Mouse (Mus musculus) liver, embryonic 14.5 days (tissue): ENCODE measurements at regions not wholly inside any gene's neighbourhood (a gene's known extent, or its start where the extent isn't known, plus 50 kb on each side); places are given as distances from the start of the nearest gene placed in this dataset.

Experiments
- ATAC-seq: fragments of 200-750 bp; cut with Nextera tagmentation; 2 replicates; pipeline ENCODE4 v1.8.0; 2017; ENCODE audit warnings: moderate number of reproducible peaks, mild to moderate bottlenecking, moderate library complexity; ENCODE audit not compliant: insufficient read depth
- DNase-seq, 3 experiments: peaks; one replicate each; pipeline ENCODE4 v3.0.0-alpha.2; 2012 to 2013; ENCODE audit warnings: low read depth in 3 of 3, low spot score in 3 of 3
- H3K27ac ChIP-seq: fragments of 300-500 bp; sonication (generic); 2 replicates; pipeline ENCODE4 v1.5.1; 2014; ENCODE audit warnings: moderate library complexity, mild to moderate bottlenecking, control low read depth, inconsistent platforms
- H3K27me3 ChIP-seq: fragments of 300-500 bp; sonication (generic); 2 replicates; pipeline ENCODE4 v1.6.1; 2014; ENCODE audit warnings: mild to moderate bottlenecking, low read length, moderate library complexity; ENCODE audit not compliant: control insufficient read depth, insufficient read depth
- H3K36me3 ChIP-seq: fragments of 300-500 bp; sonication (generic); replicated peaks from 2 replicates; pipeline ENCODE4 v1.6.1; 2014; ENCODE audit warnings: low read depth; ENCODE audit not compliant: control insufficient read depth, insufficient read depth
- H3K4me1 ChIP-seq, 2 experiments: fragments of 200-500 bp in 1 of 2; fragments of 300-500 bp in 1 of 2; sonication (generic) in 1 of 2; replicated peaks; 2 replicates each; pipeline ENCODE4 v1.6.1; 2012 to 2014; ENCODE audit warnings: antibody characterized with exemption in 1 of 2, inconsistent platforms in 1 of 2, low read length in 1 of 2; ENCODE audit not compliant: control insufficient read depth in 2 of 2, insufficient read depth in 2 of 2
- H3K4me2 ChIP-seq: fragments of 300-500 bp; sonication (generic); 2 replicates; pipeline ENCODE4 v1.6.1; 2014; ENCODE audit warnings: low read depth, mild to moderate bottlenecking, control low read depth, moderate library complexity
- H3K4me3 ChIP-seq, 2 experiments: fragments of 200-500 bp in 1 of 2; fragments of 300-500 bp in 1 of 2; sonication (generic) in 1 of 2; 2 replicates each; pipeline ENCODE4 v1.5.1; 2012 to 2014; ENCODE audit warnings: low read depth in 2 of 2, low read length in 2 of 2, mild to moderate bottlenecking in 2 of 2, control low read depth in 1 of 2, inconsistent platforms in 1 of 2, moderate library complexity in 1 of 2; ENCODE audit not compliant: insufficient read depth in 1 of 2
- H3K9ac ChIP-seq: fragments of 300-500 bp; sonication (generic); replicated peaks from 2 replicates; pipeline ENCODE4 v1.6.1; 2014; ENCODE audit warnings: mild to moderate bottlenecking, control low read depth, moderate library complexity
- H3K9me3 ChIP-seq: fragments of 300-500 bp; sonication (generic); 2 replicates; pipeline ENCODE4 v1.6.1; 2016; ENCODE audit warnings: low read length, mixed read lengths; ENCODE audit not compliant: control insufficient read depth
- CTCF ChIP-seq: IDR thresholded peaks from 2 replicates; pipeline ENCODE4 v1.5.1; 2016; ENCODE audit warnings: antibody characterized with exemption, low read depth, control low read depth
- EP300 ChIP-seq: IDR thresholded peaks from 2 replicates; pipeline ENCODE4 v1.6.1; 2016; ENCODE audit warnings: antibody characterized with exemption, low read depth
- WGBS: fragments of 180-500 bp; shearing (Covaris S2); extraction: QIAGEN DNeasy Blood & Tissue Kit; methylation state at CpG from one replicate; pipeline ENCODE4 v1.1.7; 2014; ENCODE audit not compliant: insufficient replicate concordance; 5-methylcytosine and 5-hydroxymethylcytosine counted together

GRCm38 (mm10) chr14:48907403-48907973, 158.4 kb upstream of the Ap5m1 start:
- Histone ChIP-seq H3K4me1 (no peaks in the 10 kb centered on the region), H3K4me2 (no peak overlapping the region), H3K27ac (no peak overlapping the region), H3K36me3 (no peaks in the 10 kb centered on the region), H3K4me3 (no peak overlapping the region), H3K9ac (no peak overlapping the region), H3K27me3 (no peaks in the 10 kb centered on the region), H3K9me3 (no peaks in the 10 kb centered on the region)
- no peak for TF ChIP-seq EP300
- no peak for TF ChIP-seq CTCF
- ATAC-seq (no peak), DNase-seq (no peak)
- WGBS, result 54% methylated on average over 6 of the region's 6 CpGs

DNA sequence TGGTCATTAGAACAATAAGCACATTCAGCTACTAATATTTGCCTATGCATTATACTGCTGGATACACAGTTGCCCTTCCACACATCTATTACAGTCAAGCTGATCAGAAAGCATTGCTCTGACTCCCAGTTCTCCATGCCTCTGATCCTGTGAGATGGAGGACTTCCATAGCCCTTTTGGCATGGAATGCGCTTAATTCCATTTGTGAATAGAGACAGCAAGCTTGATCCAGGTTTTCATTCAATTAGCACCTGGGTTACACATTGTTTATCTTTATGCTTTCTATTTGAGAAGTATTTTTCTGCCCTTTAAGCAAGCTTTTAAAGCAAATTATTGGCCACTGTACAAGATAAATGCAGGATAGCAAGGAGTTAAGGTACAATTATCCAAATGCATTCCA, 158.9 kb upstream of the Ap5m1 start:
- Histone ChIP-seq H3K27me3 (no peaks in the 10 kb centered on the region), H3K9me3 (no peaks in the 10 kb centered on the region), H3K4me2 (no peak overlapping the region), H3K9ac (no peak overlapping the region), H3K27ac (no peak overlapping the region), H3K36me3 (no peaks in the 10 kb centered on the region), H3K4me3 (no peak overlapping the region), H3K4me1 (no peaks in the 10 kb centered on the region)
- ATAC-seq (no peak), DNase-seq (no peak)
- 67% methylated on average over 1 of the region's 1 CpGs for WGBS
- TF ChIP-seq EP300 (no peak), CTCF (no peak)

GRCm38 (mm10) chr14:48904576-48904975, 161.3 kb upstream of the Ap5m1 start:
- H3K4me1 ChIP-seq, result no peaks in the 10 kb centered on the region
- TF ChIP-seq EP300 (no peak), CTCF (no peak)
- H3K4me3 ChIP-seq, result no peak overlapping the region
- 63% methylated on average over 1 of the region's 1 CpGs for WGBS
- no peaks in the 10 kb centered on the region for H3K27me3 ChIP-seq
- ATAC-seq, result no peak
- no peak overlapping the region for H3K27ac ChIP-seq
- no peak overlapping the region for H3K4me2 ChIP-seq
- H3K36me3 ChIP-seq, result no peaks in the 10 kb centered on the region
- H3K9ac ChIP-seq, result no peak overlapping the region
- DNase-seq, result no peak
- H3K9me3 ChIP-seq, result no peaks in the 10 kb centered on the region

DNA sequence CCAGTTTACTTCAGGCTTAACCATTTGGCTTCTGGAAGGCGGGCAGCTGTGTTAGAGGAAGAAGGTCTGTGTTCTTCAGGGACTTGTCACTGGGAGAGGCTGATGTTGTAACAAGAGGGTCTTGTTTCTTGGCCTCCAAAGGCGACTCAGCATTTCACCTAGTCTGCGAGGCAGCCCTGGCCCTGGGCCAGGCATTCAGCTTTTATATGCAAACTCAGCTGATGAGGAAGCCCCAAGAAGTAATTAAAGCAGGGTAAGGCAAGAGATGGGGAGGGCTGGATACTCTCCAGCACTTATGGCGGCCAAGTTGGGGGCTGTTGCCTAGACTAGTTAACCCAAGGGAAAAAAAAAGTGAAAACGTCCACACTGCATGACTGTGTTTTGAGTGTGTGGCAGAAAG, 162.4 kb upstream of the Ap5m1 start:
- Histone ChIP-seq H3K27me3 (no peaks in the 10 kb centered on the region), H3K4me3 (no peak overlapping the region), H3K9ac (no peak overlapping the region), H3K9me3 (no peaks in the 10 kb centered on the region), H3K36me3 (no peaks in the 10 kb centered on the region), H3K4me2 (no peak overlapping the region), H3K4me1 (no peaks in the 10 kb centered on the region), H3K27ac (no peak overlapping the region)
- WGBS, result 27% methylated on average over 5 of the region's 5 CpGs
- no peak for ATAC-seq
- no peak for TF ChIP-seq EP300
- no peak for TF ChIP-seq CTCF
- no peak for DNase-seq

DNA sequence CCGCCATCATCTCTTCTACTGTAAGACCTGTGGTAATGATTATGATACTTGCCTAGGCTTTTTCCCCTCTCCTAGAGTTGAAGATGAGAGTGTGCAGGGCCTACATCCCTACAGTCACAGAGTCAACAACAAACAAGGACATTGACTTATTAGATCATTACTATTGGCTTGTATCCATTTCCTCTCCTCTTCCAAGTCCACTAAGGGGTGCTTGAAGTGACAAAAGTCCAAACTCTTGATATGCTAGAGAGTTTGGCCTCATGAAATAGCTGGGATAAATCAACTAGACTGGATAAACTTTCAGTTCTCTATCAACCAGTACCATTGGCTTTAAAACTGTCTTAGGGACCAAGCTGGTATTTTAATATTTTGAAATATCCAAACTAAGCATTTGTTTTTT, 165.7 kb upstream of the Ap5m1 start:
- Histone ChIP-seq H3K36me3 (no peaks in the 10 kb centered on the region), H3K27me3 (no peaks in the 10 kb centered on the region), H3K4me3 (no peak overlapping the region), H3K9me3 (no peaks in the 10 kb centered on the region), H3K27ac (no peak overlapping the region), H3K4me2 (no peak overlapping the region), H3K9ac (no peak overlapping the region), H3K4me1 (no peaks in the 10 kb centered on the region)
- DNase-seq (no peak), ATAC-seq (no peak)
- 85% methylated on average over 1 of the region's 1 CpGs for WGBS
- TF ChIP-seq EP300 (no peak), CTCF (no peak)
